Mouse (Mus musculus): ENCODE results near the gene Ripor2.
A peak's percentile ranks its signal among the peaks of the same experiment; 100 is the strongest.

Ripor2 gene

GRCm38 (mm10) chr13:24710968-24711367, 129.0 kb downstream of the Ripor2 start:
- DNase-seq (ENCODE audit: low spot score in 2 of 2): no peak

GRCm38 (mm10) chr13:24712581-24713130, 130.7 kb downstream of the Ripor2 start:
- no peak for DNase-seq (ENCODE audit: low spot score in 2 of 2)

GRCm38 (mm10) chr13:24713434-24714000, 131.5 kb downstream of the Ripor2 start:
- peak; percentile 79 to 94 for DNase-seq (ENCODE audit: low spot score in 2 of 2)

GRCm38 (mm10) chr13:24714360-24714885, 132.4 kb downstream of the Ripor2 start:
- DNase-seq (ENCODE audit: low spot score in 2 of 2): no peak

GRCm38 (mm10) chr13:24715601-24716000, 133.6 kb downstream of the Ripor2 start:
- no peak for DNase-seq (ENCODE audit: low spot score in 2 of 2)

GRCm38 (mm10) chr13:24716441-24716840, 134.5 kb downstream of the Ripor2 start:
- DNase-seq (ENCODE audit: low spot score in 2 of 2): no peak

- DNase-seq (ENCODE audit: low spot score in 2 of 2): no peak
These were observed 135.7 kb downstream of the Ripor2 start for GRCm38 (mm10) chr13:24717677-24718076.

GRCm38 (mm10) chr13:24721502-24721901, 139.5 kb downstream of the Ripor2 start:
- no peak for DNase-seq (ENCODE audit: low spot score in 2 of 2)

GRCm38 (mm10) chr13:24723699-24724394, 141.9 kb downstream of the Ripor2 start:
- DNase-seq (ENCODE audit: low spot score in 2 of 2): no peak

GRCm38 (mm10) chr13:24724395-24724759, 142.4 kb downstream of the Ripor2 start:
- no peak for DNase-seq (ENCODE audit: low spot score in 2 of 2)

- no peak for DNase-seq (ENCODE audit: low spot score in 2 of 2)
These were observed 147.1 kb downstream of the Ripor2 start for GRCm38 (mm10) chr13:24729128-24729527.

- DNase-seq (ENCODE audit: low spot score in 2 of 2): no peak
These were observed 152.5 kb downstream of the Ripor2 start for GRCm38 (mm10) chr13:24734502-24734901.

GRCm38 (mm10) chr13:24735608-24736131, 153.7 kb downstream of the Ripor2 start:
- DNase-seq (ENCODE audit: low spot score in 2 of 2): no peak

- no peak for DNase-seq (ENCODE audit: low spot score in 2 of 2)
These were observed 159.0 kb downstream of the Ripor2 start, which contains the start of gene Armh2 for GRCm38 (mm10) chr13:24741028-24741427. Gene Armh2 (plus strand): TSS chr13:24741232.

- no peak for DNase-seq (ENCODE audit: low spot score in 2 of 2)
These were observed 165.8 kb downstream of the Ripor2 start for GRCm38 (mm10) chr13:24747823-24748222.

GRCm38 (mm10) chr13:24750807-24751206, 168.8 kb downstream of the Ripor2 start:
- no peak for DNase-seq (ENCODE audit: low spot score in 2 of 2)

GRCm38 (mm10) chr13:24751396-24751795, 169.4 kb downstream of the Ripor2 start:
- peak; percentile 3 to 27 for DNase-seq (ENCODE audit: low spot score in 2 of 2)

- no peak for DNase-seq (ENCODE audit: low spot score in 2 of 2)
These were observed 174.8 kb downstream of the Ripor2 start for GRCm38 (mm10) chr13:24756756-24757155.

GRCm38 (mm10) chr13:24757820-24758564, 176.0 kb downstream of the Ripor2 start:
- DNase-seq (ENCODE audit: low spot score in 2 of 2): no peak

GRCm38 (mm10) chr13:24759451-24759850, 177.5 kb downstream of the Ripor2 start:
- no peak for DNase-seq (ENCODE audit: low spot score in 2 of 2)

GRCm38 (mm10) chr13:24760351-24760870, 178.4 kb downstream of the Ripor2 start:
- DNase-seq (ENCODE audit: low spot score in 2 of 2): no peak

GRCm38 (mm10) chr13:24761083-24761402, 179.1 kb downstream of the Ripor2 start:
- DNase-seq (ENCODE audit: low spot score in 2 of 2): no peak
